Mouse (Mus musculus): ENCODE measurements around the gene Rnaseh2b.

DNA sequence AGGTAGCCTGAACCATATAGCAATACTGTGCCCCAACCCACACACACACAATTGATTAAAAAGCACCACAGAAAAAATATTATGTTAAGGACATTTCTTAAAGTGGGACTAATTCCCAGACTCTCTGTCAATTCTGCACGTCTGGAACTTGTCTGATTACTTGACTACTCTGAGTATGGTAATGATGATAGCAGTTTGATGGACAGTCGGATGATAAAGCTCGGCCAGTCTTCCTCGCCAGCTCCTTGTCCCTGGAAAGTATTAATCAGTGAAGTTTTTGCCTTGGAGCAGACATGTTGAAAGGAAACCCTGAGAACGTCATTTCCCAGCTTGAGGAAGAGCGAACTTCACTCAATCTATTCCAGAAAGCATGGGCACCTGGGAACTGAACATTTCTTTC lies 34.3 kb upstream of the Rnaseh2b start:
- TF ChIP-seq CTCF (IDR thresholded peaks at IDR 0.05; ENCODE audit: borderline replicate concordance, insufficient read depth, low read depth, low read length) (no peak), POLR2A (IDR thresholded peaks at IDR 0.05; ENCODE audit: borderline replicate concordance, insufficient read depth, low read length) (no peak)

Data from cerebellum, adult 2 months (tissue).